Mouse (Mus musculus) adrenal gland, adult (tissue): Measurements from ENCODE around the gene Wbp2nl.

Source experiments
- DNase-seq, 2 experiments: peaks; one replicate each; pipeline ENCODE4 v3.0.0; 2022 to 2023; ENCODE audit warnings: low spot score in 1 of 2; ENCODE audit not compliant: inconsistent age in 2 of 2

Wbp2nl gene

GRCm38 (mm10) chr15:82298764-82299561, at the start of gene Wbp2nl:
Gene Wbp2nl (plus strand): TSS chr15:82298954.
- DNase-seq: no peak

- DNase-seq: no peak
Observed at GRCm38 (mm10) chr15:82251579-82251978, 47.2 kb upstream of the Wbp2nl start.

- DNase-seq: no peak
Observed at GRCm38 (mm10) chr15:82252097-82252496, 46.7 kb upstream of the Wbp2nl start, which contains the start of gene 1500009C09Rik. Gene 1500009C09Rik (plus strand): TSS chr15:82252397.

GRCm38 (mm10) chr15:82255248-82255647, 43.5 kb upstream of the Wbp2nl start:
- no peak for DNase-seq

GRCm38 (mm10) chr15:82255944-82256383, 42.8 kb upstream of the Wbp2nl start:
- no peak for DNase-seq

- DNase-seq: peak; percentile 48 to 83
Observed at GRCm38 (mm10) chr15:82259510-82259909, 39.2 kb upstream of the Wbp2nl start.

GRCm38 (mm10) chr15:82266356-82266755, 32.4 kb upstream of the Wbp2nl start:
- DNase-seq: peak in 1 of 2 experiments; percentile 81

GRCm38 (mm10) chr15:82268185-82268584, 30.6 kb upstream of the Wbp2nl start:
- DNase-seq: no peak

GRCm38 (mm10) chr15:82268783-82269182, 30.0 kb upstream of the Wbp2nl start:
- DNase-seq: no peak

GRCm38 (mm10) chr15:82271201-82271600, 27.6 kb upstream of the Wbp2nl start:
- DNase-seq: peak; percentile 54 to 86

GRCm38 (mm10) chr15:82272295-82272694, 26.5 kb upstream of the Wbp2nl start:
- DNase-seq: no peak

GRCm38 (mm10) chr15:82274593-82274926, 24.2 kb upstream of the Wbp2nl start, which contains the start of gene Sept3:
Gene Sept3 (plus strand): TSS chr15:82274893.
- DNase-seq: no peak

GRCm38 (mm10) chr15:82274927-82275901, 23.5 kb upstream of the Wbp2nl start:
- peak; percentile 51 to 83 for DNase-seq

- no peak for DNase-seq
Observed at GRCm38 (mm10) chr15:82277591-82277990, 21.2 kb upstream of the Wbp2nl start.

GRCm38 (mm10) chr15:82280638-82281037, 18.1 kb upstream of the Wbp2nl start:
- DNase-seq: no peak

- no peak for DNase-seq
Observed at GRCm38 (mm10) chr15:82286157-82286556, 12.6 kb upstream of the Wbp2nl start.

- DNase-seq: no peak
Observed at GRCm38 (mm10) chr15:82290252-82290651, 8.5 kb upstream of the Wbp2nl start.

GRCm38 (mm10) chr15:82292851-82293250, 5.9 kb upstream of the Wbp2nl start:
- no peak for DNase-seq

- DNase-seq: no peak
Observed at GRCm38 (mm10) chr15:82293271-82293711, 5.5 kb upstream of the Wbp2nl start.

- DNase-seq: peak in 1 of 2 experiments; percentile 26
Observed at GRCm38 (mm10) chr15:82294059-82294458, 4.7 kb upstream of the Wbp2nl start.

- DNase-seq: no peak
Observed at GRCm38 (mm10) chr15:82307107-82307506, 8.4 kb downstream of the Wbp2nl start.
